Mouse (Mus musculus) neural tube, postnatal 0 days (tissue): ENCODE data around the gene Rab14. TPM values are rescaled to one million over a fixed set of nuclear protein-coding genes. Genes with fewer than 3 reads are reported as not detected.

Experiments
- polyA plus RNA-seq: library from polyadenylated mRNA; unstranded; fragments of >200 nt; fragmentation: Nextera tagmentation; extraction: Ambion mirVana; gene quantifications from 2 replicates; pipeline ENCODE4 v1.2.1, GENCODE M21; 2015

Gene Rab14
- 453 and 536 TPM in 2 replicates for polyA plus RNA-seq

DNA sequence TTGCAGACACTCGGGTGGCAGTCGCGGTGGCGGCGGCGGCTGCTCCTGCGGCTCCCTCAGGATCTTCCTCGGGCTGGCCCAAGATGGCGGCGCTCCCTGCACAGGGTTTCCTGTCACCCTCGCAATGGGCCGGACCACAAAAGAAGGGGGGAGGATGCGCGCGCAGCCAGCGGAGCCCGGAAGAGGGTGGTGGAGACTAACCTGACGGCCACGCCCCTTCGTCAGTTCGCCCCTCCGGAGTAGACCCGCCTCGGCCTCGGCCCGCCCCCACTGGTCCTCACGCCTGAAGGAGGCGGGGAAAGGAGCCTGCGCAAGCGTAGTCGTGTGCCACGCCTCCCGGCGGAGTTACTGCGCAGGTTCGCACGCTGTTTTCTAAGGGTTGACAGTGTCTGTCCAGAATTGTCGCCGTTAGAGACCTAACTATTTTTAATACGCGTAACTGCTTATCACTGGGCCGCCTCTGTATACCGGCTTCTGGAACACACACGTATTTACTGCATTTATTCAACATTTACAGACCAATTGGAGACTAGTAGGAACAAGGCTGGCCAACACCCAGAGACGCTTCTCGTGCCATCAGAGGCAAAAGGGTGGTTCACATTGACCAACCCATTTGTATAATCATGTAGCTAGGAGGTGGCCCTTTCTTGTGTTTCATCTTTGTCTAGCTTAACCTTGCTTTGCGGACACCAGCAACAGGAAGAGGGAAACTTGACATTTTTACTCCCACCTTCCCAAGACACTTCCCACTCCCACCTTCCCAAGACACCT is at the start of gene Rab14:
Gene Rab14, minus strand, starts transcription at position 223 of the 771 bp plus-strand sequence.

Other genes with a start within 250 kb of the Rab14 start
- 5.6 and 7.4 TPM in 2 replicates for gene Traf1, start 239.3 kb downstream of the Rab14 start, polyA plus RNA-seq
- 0.57 and 1.3 TPM in 2 replicates for gene Hc, start 139.7 kb downstream of the Rab14 start, polyA plus RNA-seq
- gene AI182371, start 99.6 kb downstream of the Rab14 start, polyA plus RNA-seq: 0.23 and 0.28 TPM in 2 replicates
- 8.5 and 9.3 TPM in 2 replicates for gene Cntrl, start 91.6 kb downstream of the Rab14 start, polyA plus RNA-seq
- 56.2 and 93.3 TPM in 2 replicates for gene Gsn, start 55.3 kb upstream of the Rab14 start, polyA plus RNA-seq
- gene Stom, start 135.9 kb upstream of the Rab14 start, polyA plus RNA-seq: 24.4 and 25.3 TPM in 2 replicates
- gene 4930568D16Rik, start 166.6 kb upstream of the Rab14 start, polyA plus RNA-seq: not detected in 2 replicates
- not detected in 2 replicates for gene 4930402F06Rik, start 196.1 kb upstream of the Rab14 start, polyA plus RNA-seq